Mouse (Mus musculus) myocyte (in vitro differentiated cells): ENCODE measurements around the gene Smarce1. TPM values are rescaled to one million over a fixed set of nuclear protein-coding genes. Genes with fewer than 3 reads are reported as not detected.

Experiments used
- H3K27me3 ChIP-seq: one replicate; pipeline ENCODE4 v1.6.1; 2011; ENCODE audit not compliant: control insufficient read depth, insufficient read depth, insufficient read length
- H3K36me3 ChIP-seq: one replicate; pipeline ENCODE4 v1.6.1; 2011; ENCODE audit not compliant: control insufficient read depth, insufficient read depth
- H3K4me2 ChIP-seq: one replicate; pipeline ENCODE4 v1.6.1; 2011; ENCODE audit warnings: low read depth, control low read depth
- H3K4me3 ChIP-seq: one replicate; pipeline ENCODE4 v1.5.1; 2011; ENCODE audit warnings: mild to moderate bottlenecking, control low read depth, moderate library complexity
- H3K79me2 ChIP-seq: one replicate; pipeline ENCODE4 v1.6.1; 2011; ENCODE audit not compliant: control insufficient read depth, insufficient read depth
- H3ac ChIP-seq: one replicate; pipeline ENCODE4 v1.6.1; 2011; ENCODE audit not compliant: control insufficient read depth, insufficient read length
- CEBPB ChIP-seq: IDR thresholded peaks from 2 replicates; pipeline ENCODE4 v1.6.1; 2011; ENCODE audit warnings: mild to moderate bottlenecking, moderate library complexity; ENCODE audit not compliant: poor library complexity, insufficient read depth, severe bottlenecking
- E2F4 ChIP-seq: IDR thresholded peaks from one replicate; pipeline ENCODE4 v1.6.1; 2011; ENCODE audit warnings: mild to moderate bottlenecking, control low read depth, moderate library complexity; ENCODE audit not compliant: insufficient read depth
- MAX ChIP-seq: IDR thresholded peaks from one replicate; pipeline ENCODE4 v1.6.1; 2011; ENCODE audit warnings: low read depth, mild to moderate bottlenecking, control low read depth
- MYOD1 ChIP-seq, 3 experiments: IDR thresholded peaks; one replicate each; pipeline ENCODE4 v1.6.1; 2011; ENCODE audit warnings: control low read depth in 2 of 3, low read depth in 2 of 3, mild to moderate bottlenecking in 2 of 3, moderate library complexity in 1 of 3; ENCODE audit not compliant: insufficient read length in 2 of 3, control insufficient read depth in 1 of 3
- MYOG ChIP-seq, 3 experiments: IDR thresholded peaks; one replicate each; pipeline ENCODE4 v1.6.1; 2011; ENCODE audit warnings: control low read depth in 2 of 3, low read depth in 2 of 3, mild to moderate bottlenecking in 2 of 3; ENCODE audit not compliant: insufficient read length in 2 of 3, control insufficient read depth in 1 of 3, insufficient read depth in 1 of 3
- POLR2A ChIP-seq: IDR thresholded peaks from one replicate; pipeline ENCODE4 v1.6.1; 2011; ENCODE audit warnings: low read depth, mild to moderate bottlenecking, control low read depth, moderate library complexity; ENCODE audit not compliant: insufficient read length
- POLR2AphosphoS2 ChIP-seq: IDR thresholded peaks from one replicate; pipeline ENCODE4 v1.6.1; 2011; ENCODE audit warnings: low read depth, control low read depth; ENCODE audit not compliant: insufficient read length
- REST ChIP-seq: IDR thresholded peaks from one replicate; pipeline ENCODE4 v1.6.1; 2011; ENCODE audit warnings: mild to moderate bottlenecking, control low read depth, moderate library complexity; ENCODE audit not compliant: insufficient read depth, insufficient read length
- SRF ChIP-seq: IDR thresholded peaks from one replicate; pipeline ENCODE4 v1.6.1; 2011; ENCODE audit warnings: low read depth; ENCODE audit not compliant: control insufficient read depth, insufficient read length
- TCF12 ChIP-seq: IDR thresholded peaks from one replicate; pipeline ENCODE4 v1.6.1; 2011; ENCODE audit warnings: mild to moderate bottlenecking, control low read depth; ENCODE audit not compliant: poor library complexity, insufficient read depth, severe bottlenecking
- TCF3 ChIP-seq: IDR thresholded peaks from one replicate; pipeline ENCODE4 v1.6.1; 2011; ENCODE audit warnings: low read depth, control low read depth; ENCODE audit not compliant: insufficient read length
- USF1 ChIP-seq: IDR thresholded peaks from one replicate; pipeline ENCODE4 v1.6.1; 2011; ENCODE audit warnings: low read depth, mild to moderate bottlenecking, control low read depth, moderate library complexity
- polyA plus RNA-seq: library from polyadenylated mRNA; unstranded; fragments of >200 nt; fragmentation: generic; extraction: Trizol; gene quantifications from one replicate; pipeline ENCODE4 v1.2.1, GENCODE M21; 2012; ENCODE audit warnings: missing spikeins

Smarce1 gene
- polyA plus RNA-seq, 1 experiment: 90.3 TPM

DNA sequence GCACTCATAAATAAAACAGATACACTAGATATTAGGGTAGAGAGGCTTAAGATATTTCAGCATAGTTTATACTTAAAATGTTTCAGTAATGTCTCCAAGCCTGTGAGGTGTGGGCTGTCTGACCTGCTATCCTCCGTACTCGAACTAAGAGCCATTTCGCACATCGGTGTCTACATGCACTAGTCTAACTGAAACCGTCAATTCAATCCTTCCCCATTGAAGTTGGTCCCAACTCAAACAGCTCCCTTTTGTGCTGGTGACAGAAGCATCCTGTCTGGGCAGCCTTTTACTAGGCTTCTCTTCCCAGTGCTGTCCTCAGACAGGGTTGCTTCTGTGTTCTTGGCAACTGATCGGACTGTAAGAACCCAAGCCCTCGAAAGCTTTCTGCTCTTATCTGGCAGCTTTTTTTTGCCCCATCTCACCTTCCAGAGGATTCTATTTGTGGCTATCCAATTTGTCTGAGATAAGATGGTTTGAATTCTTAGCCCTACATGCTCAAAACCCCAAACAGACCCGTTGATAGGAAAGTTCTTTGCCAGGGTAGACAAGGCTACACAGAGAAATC lies 22.6 kb downstream of the Smarce1 start:
- no peaks in the 10 kb centered on the region for H3K79me2 ChIP-seq
- peaks cover 22% of the 10 kb centered on the region for H3K36me3 ChIP-seq
- no peak overlapping the region for H3K4me2 ChIP-seq
- no peaks in the 10 kb centered on the region for H3K27me3 ChIP-seq
- TF ChIP-seq POLR2AphosphoS2 (peak; percentile 85), TCF12 (no peak), POLR2A (no peak), MYOG (IDR thresholded peaks at IDR 0.05; ENCODE audit: control insufficient read depth in 1 of 3, insufficient read depth in 1 of 3, insufficient read length in 2 of 3, low read depth in 2 of 3) (no peak), REST (no peak), USF1 (no peak), CEBPB (no peak)
- no peak overlapping the region for H3ac ChIP-seq
- H3K4me3 ChIP-seq: no peak overlapping the region

DNA sequence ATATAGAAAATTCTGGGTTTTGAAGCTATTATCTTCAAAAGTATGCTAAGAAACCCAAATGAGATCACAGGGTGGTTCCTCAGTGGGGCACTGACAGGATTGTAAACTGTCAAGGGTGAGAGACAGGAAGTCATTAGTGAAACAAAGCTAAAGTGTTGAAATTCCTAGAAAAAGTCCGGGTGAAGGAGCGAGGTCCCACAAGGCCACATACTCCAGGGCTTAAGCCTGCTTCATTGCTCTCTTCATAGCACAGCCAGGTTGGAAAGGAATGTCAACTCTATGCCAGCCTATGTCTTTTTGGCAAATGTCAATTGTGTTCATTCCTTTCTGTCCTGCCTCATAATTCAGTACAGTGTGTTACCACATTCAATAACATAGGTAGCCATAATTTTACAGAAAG lies 23.4 kb downstream of the Smarce1 start:
- TF ChIP-seq MYOD1 (IDR thresholded peaks at IDR 0.05; ENCODE audit: control insufficient read depth in 1 of 3, insufficient read length in 2 of 3, low read depth in 2 of 3) (no peak), POLR2AphosphoS2 (peak; percentile 72), POLR2A (no peak)
- no peak overlapping the region for H3ac ChIP-seq
- no peaks in the 10 kb centered on the region for H3K27me3 ChIP-seq
- no peak overlapping the region for H3K4me3 ChIP-seq
- peaks cover 17% of the 10 kb centered on the region for H3K36me3 ChIP-seq
- no peak overlapping the region for H3K4me2 ChIP-seq
- no peaks in the 10 kb centered on the region for H3K79me2 ChIP-seq

DNA sequence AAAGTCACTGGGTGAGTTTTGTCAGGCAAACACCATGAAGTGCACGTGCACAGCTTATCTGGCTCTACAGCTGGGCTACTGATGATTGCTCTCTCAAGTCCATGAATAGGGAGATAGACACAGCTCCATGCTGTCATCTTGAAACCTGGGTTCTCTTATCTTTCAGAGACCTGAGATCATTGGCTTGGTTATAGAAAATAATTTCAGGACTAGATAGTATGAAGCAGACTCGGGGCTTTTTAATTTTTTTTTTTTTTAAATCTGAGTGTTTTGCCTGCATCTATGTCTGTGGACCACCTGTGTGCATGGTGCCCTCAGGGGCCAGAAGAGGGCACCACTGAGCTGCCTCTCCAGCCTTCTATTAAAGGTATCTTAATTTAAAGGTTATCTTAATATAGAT lies 23.9 kb downstream of the Smarce1 start:
- TF ChIP-seq POLR2AphosphoS2: no peak
- no peak for TF ChIP-seq MAX
- no peak for TF ChIP-seq TCF12
- TF ChIP-seq MYOG (IDR thresholded peaks at IDR 0.05; ENCODE audit: control insufficient read depth in 1 of 3, insufficient read depth in 1 of 3, insufficient read length in 2 of 3, low read depth in 2 of 3): no peak
- TF ChIP-seq POLR2A: no peak
- no peak for TF ChIP-seq TCF3
- TF ChIP-seq USF1: no peak
- no peak for TF ChIP-seq SRF
- no peak for TF ChIP-seq REST
- TF ChIP-seq MYOD1 (IDR thresholded peaks at IDR 0.05; ENCODE audit: control insufficient read depth in 1 of 3, insufficient read length in 2 of 3, low read depth in 2 of 3): no peak
- TF ChIP-seq CEBPB: no peak
- no peak for TF ChIP-seq E2F4
- no peaks in the 10 kb centered on the region for H3K27me3 ChIP-seq
- no peak overlapping the region for H3K4me2 ChIP-seq
- no peaks in the 10 kb centered on the region for H3K79me2 ChIP-seq
- no peak overlapping the region for H3ac ChIP-seq
- no peak overlapping the region for H3K4me3 ChIP-seq
- peaks cover 12% of the 10 kb centered on the region for H3K36me3 ChIP-seq

DNA sequence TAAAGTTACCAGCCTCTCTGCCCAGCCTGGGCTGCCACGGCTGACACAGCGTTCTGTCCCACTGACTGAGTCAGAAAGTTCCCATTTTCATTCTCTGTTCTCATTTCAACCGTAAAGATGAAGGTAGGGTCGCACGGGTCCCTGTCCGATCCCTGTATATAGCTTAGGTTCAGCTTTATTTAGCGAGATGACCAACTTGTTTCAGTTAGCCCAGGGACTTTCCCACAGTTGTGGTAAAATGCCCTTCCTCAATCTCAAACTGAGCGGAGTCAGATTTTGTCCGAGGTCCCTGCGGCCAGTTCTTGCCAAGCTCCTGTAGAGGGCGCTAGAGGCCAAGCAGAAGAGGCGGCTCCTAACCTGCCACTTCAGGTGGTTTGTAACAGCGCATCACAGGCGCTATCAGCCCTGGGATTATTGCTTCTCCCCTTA lies 41.6 kb downstream of the Smarce1 start:
- TF ChIP-seq REST (no peak), MAX (no peak), TCF12 (no peak), E2F4 (no peak), TCF3 (no peak), POLR2AphosphoS2 (no peak), CEBPB (no peak), MYOD1 (IDR thresholded peaks at IDR 0.05; ENCODE audit: control insufficient read depth in 1 of 3, insufficient read length in 2 of 3, low read depth in 2 of 3) (no peak), POLR2A (no peak)
- no peak overlapping the region for H3ac ChIP-seq

DNA sequence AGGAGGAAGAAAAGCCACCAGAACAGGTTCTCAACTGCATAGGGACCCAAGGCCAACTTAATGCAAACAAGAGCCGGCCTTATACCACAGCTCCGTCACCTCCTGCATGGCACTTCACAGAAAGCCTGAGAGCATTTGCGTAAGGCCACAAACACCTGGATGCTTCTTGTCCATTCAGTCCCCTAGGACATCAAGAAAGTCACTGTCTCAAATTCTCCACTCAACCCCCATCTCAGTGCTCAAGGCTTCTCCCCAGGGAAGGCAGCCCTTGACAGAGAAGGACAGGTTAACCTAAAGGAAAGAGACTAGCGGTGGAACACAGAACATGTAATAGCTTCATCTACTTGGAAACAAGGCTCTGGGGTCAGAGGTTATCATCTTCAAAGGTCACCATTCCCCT lies 43.5 kb downstream of the Smarce1 start:
- H3K36me3 ChIP-seq: no peaks in the 10 kb centered on the region
- TF ChIP-seq TCF12 (no peak), SRF (no peak), REST (no peak), CEBPB (no peak), TCF3 (no peak), E2F4 (no peak), POLR2AphosphoS2 (no peak), MAX (no peak), POLR2A (no peak), MYOD1 (IDR thresholded peaks at IDR 0.05; ENCODE audit: control insufficient read depth in 1 of 3, insufficient read length in 2 of 3, low read depth in 2 of 3) (no peak), MYOG (IDR thresholded peaks at IDR 0.05; ENCODE audit: control insufficient read depth in 1 of 3, insufficient read depth in 1 of 3, insufficient read length in 2 of 3, low read depth in 2 of 3) (no peak), USF1 (no peak)
- no peak overlapping the region for H3ac ChIP-seq
- no peak overlapping the region for H3K4me3 ChIP-seq
- no peak overlapping the region for H3K4me2 ChIP-seq
- no peaks in the 10 kb centered on the region for H3K79me2 ChIP-seq
- H3K27me3 ChIP-seq: peaks cover 65% of the 10 kb centered on the region

More for the DNA sequence above, 41.6 kb downstream of the Smarce1 start:
- Histone ChIP-seq H3K36me3 (no peaks in the 10 kb centered on the region), H3K4me3 (no peak overlapping the region), H3K4me2 (no peak overlapping the region), H3K79me2 (no peaks in the 10 kb centered on the region), H3K27me3 (peaks cover 49% of the 10 kb centered on the region)
